Mouse (Mus musculus) thymus, postnatal 25 days (tissue): ENCODE measurements around the gene Prokr1.

Experiments used
- DNase-seq: peaks from one replicate; pipeline ENCODE4 v3.0.0; 2022

Prokr1 gene

GRCm38 (mm10) chr6:87567686-87568593 is 22.6 kb downstream of the Prokr1 start:
- no peak for DNase-seq

GRCm38 (mm10) chr6:87565166-87565565 is 25.4 kb downstream of the Prokr1 start:
- DNase-seq, result no peak

GRCm38 (mm10) chr6:87564356-87564755 is 26.2 kb downstream of the Prokr1 start:
- DNase-seq, result no peak

GRCm38 (mm10) chr6:87553724-87554123 is 36.8 kb downstream of the Prokr1 start:
- no peak for DNase-seq

DNA sequence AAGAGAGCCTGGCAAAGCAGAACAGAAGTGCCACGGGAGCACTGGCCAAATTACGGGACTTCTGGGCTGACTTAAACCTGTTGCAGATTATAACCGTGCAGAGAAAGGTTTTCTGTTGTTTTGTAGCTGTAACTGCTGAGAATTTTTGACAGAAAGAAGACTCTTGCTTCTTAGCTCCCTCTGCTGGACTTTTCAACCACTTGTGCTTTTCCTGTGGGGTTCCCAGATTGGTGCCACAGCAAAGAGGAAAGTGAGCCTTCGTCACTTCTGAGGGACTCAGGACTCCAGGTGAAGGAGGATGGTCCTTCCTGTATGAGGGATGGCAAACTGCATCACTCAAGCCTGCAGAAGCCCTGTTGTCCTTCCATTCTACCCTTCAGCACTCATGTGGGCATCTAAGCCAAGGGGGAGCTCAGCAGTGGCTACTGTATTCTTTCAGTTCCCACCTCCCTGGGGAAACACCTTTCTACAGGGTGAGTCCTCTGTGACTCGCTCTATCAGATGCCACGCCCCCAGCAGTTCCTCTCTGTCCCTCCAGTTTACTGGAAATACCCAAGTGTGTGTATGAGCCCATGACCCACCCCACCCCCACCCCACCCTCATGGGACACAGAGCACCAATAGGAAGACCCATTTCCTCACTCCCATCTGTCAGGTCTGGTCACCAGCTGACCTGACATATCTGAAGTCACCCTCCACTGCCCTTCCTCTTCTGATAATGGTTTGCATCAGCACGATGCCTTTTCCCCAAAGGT is 38.3 kb downstream of the Prokr1 start:
- peak; percentile 57 for DNase-seq

GRCm38 (mm10) chr6:87547836-87548235 is 42.7 kb downstream of the Prokr1 start:
- peak; percentile 75 for DNase-seq

DNA sequence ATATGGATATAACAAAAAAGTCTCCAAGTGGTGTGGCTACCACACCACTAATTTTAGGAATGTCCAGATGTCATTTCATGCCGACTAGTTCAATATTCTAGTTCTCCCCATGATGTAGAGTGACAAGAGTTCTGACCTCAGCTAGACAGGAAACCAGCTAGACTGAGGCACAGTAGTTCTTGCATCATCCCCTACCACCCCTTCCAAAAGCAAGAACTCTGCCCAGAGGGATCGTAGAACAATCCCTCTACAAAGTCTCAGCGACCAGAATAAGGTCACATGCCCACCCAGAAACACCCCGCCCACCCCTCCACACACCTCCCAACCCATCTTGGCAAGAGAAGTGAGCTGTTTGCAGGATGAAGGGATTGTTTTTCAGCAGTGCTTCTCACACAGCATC is 43.1 kb downstream of the Prokr1 start:
- DNase-seq, result no peak

DNA sequence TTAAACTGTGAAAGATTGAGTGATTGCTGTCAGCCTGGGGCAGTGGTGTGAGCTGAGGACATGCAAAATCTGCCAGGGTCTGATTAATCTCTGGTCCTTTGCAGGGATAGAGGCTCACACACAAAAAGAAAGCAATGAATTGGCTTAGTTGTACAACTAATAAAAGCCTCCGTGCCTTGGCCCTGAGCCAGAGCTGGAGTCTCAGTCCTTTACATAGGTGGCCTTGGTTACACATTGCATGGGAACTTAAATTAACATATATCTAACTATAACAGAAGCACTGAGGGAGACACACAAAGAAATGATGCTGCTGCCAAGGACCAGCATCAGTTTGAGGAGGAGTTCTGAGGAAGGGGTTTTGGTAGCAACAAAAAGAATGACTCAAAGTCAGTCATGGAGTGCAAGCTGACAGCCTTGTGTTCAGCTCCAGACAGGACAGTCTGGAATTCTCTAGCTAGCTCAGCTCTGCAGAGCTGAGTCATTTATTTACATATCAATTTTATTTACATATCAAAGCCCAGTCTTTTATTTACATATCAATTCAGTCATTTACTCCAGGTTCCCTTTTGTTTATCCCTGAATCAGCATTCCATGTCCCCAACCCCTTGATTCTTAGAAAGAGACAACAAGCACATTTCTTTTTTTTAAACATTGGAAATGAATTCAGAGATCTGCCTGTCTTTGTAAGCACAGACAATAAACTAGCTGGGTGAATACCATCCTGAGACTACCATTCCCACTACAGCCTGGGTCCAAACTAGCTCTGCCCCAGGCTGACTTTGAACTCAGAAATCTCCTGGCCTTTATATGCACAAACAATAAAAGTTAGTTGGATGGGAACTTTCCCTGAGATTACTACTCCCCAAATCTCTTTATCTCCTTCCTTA is 45.0 kb downstream of the Prokr1 start:
- DNase-seq, result no peak

DNA sequence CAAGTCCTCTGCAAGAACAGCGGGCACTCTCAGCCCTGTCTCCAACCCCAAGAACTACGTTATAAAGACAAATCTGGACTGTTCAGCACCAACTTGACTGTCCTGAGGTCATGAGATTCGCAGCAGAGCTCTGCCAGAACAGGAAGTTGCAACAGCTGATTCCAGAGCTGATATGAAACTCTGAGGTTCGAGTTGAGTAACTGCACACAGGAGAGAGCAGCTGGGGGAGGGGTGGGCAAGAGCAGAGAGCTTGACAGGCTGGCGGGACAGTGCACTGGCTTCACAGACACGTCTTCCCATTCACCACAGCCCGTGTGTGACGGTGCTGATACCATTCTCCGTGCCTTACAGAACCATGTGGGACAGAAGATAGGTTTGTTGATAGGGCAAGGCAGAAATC is 48.5 kb downstream of the Prokr1 start:
- peak; percentile 85 for DNase-seq

- peak; percentile 65 for DNase-seq
Observed at GRCm38 (mm10) chr6:87541171-87541571, 49.4 kb downstream of the Prokr1 start.

GRCm38 (mm10) chr6:87538376-87539270 is 51.9 kb downstream of the Prokr1 start:
- DNase-seq, result no peak

GRCm38 (mm10) chr6:87537678-87538077 is 52.9 kb downstream of the Prokr1 start:
- DNase-seq, result no peak

DNA sequence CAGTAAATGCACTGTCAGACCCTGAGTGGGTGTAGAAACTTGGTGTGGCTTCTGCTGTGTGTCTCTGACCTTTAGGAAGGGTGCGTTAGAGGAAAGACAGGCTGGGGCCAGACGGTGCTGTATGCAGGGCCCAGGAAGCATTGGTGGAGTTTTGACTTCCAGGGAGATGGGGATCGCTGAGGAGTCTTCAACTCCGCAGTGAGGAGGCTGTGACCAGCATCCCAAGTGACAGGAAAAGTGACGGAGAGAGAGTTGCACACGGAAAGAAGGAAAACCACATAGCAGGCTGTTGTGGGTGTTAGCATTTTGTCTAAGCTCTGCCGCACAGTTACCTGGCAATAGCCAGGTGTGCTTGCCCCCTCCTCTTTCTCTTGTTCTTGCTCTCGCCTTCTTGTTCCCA is 54.3 kb downstream of the Prokr1 start:
- DNase-seq, result no peak

DNA sequence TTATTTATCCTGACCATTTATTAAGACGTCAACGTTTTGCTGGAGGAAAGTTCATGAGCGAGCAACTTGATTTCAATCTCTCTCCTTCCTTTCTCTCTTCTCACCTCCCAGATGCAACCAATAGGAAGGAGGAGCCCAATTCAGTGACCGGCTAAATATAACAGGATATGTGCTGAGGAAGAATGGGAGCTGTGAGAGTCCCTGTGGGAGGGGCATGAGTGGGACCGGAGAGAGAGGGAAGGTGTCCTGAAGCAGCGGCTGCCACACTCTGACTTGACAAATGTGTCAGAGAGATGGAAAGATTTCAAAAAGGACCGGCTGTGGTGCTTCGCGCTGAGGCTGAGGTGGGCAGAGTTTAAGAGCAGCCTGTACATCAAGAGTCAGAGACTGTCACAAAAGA is 54.9 kb downstream of the Prokr1 start:
- no peak for DNase-seq

DNA sequence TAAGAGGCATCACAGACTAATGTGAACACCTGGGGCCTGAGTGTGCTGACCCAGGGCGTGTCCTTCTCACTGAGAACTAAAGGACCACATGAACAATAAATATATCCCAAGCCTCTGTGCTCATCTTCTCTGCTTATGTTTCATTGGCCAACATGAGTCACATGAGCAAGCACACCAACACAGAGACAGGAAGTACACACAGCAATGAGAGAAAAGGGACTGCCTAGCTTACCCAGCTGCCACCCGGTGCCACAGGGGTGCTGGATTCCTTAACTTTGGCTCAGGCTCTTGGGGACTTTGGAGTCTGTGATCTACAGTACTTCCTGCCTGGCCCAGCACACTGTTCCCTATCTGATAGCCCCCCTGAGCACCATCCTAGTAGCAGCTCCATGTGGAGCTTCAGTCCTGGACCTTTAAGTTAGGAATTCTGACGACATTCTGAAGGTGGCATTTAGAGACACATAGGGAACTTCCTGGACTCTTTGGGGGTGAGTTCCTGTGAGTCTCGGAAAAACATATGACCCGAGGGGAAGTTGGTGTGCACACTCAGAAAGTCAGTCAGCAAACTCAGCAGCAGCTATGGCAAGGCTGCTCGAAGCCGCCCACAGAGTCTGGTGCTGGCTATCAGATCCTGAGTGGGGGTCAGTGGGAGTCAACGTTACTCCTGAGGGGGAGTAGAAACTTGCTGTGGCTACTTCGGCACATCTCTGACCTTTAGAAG is 55.5 kb downstream of the Prokr1 start:
- peak; percentile 59 for DNase-seq

DNA sequence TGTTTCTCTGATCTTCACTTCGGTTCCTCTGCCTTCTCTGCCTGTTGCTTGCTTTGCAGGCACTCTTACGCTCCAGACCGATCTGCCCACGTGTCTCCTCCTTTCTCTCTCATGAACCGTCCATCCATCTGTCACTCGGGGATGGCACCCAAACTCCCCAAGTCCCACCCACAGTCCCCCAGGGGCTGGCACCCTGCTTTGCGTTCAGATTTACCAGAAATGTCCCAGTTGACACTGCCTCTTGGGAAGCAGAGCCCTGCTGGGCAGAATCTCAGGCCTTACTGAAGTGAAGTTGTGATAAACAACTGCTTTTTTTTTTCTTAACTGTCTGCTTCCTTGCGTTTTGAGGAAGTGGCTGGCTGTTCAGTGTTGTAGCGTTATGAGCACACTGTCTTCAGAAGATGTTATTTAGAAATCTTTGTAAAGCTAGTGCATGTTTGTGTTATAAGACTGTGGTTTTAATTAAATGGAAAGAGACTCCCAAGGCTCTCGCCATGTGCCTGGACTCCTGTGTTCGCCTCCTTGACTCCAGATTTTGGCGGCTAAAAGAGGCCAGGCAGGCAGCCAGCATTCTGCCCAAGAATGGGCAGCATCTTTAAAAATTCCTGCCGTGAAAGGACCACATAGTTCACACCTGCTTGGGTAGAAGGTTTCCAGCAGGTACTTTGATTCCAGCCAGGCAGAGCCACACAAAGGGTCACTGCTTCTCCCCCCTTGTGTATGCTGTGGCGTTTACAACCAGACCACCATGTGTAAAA is 57.4 kb downstream of the Prokr1 start, which contains the start of gene Arhgap25:
Arhgap25 (minus strand) TSS at position 307 of the 758 bp plus-strand sequence.
- DNase-seq, result peak; percentile 81

- DNase-seq, result no peak
Observed at GRCm38 (mm10) chr6:87531456-87532015, 59.0 kb downstream of the Prokr1 start.

DNA sequence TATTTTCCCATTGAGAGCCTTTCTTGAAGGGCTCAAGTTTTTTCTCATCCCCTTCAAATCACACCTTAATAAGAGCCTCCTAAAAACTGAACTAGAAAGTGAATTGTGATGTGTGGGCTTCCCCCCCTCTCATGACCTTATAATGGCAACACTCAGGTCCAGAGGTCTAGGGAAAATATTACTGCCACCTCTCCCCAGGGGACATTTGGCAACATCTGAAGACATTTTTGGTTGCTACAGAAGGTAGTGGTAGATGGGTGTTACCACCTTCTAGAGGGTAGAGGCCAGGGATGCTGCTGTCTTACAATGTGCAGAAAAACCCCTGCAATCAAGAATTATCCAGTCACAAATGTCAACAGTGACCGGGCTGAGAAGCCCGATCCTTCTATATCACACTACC is 60.2 kb downstream of the Prokr1 start:
- no peak for DNase-seq
